In genomic region chr12:90158131-90158772, GRCm38 (mm10) we compare ENCODE assay signal across 24 mouse cellular contexts.
DNase-seq lines count a peak whose midpoint lies in the region; ATAC-seq and TF ChIP-seq lines count a peak whose summit lies in the region.
"Had no signal": no experiment of that assay in that cellular context is flagged by ENCODE, and none has a peak within 500 bp of the region (broad histone marks: within the 10 kb centered on the region; RNA-seq: fewer than 3 reads in every experiment).

No protein-coding gene starts in this region.

- no peaks in the 10 kb centered on the region for H3K4me1 ChIP-seq in heart, embryonic 11.5 days (ENCODE audit: control insufficient read depth, insufficient read depth, low read length)
- no peaks in the 10 kb centered on the region for H3K4me1 ChIP-seq in kidney, embryonic 15.5 days
- no peaks in the 10 kb centered on the region for H3K4me1 ChIP-seq in kidney, postnatal 0 days (replicated peaks; ENCODE audit: insufficient read depth, low read length)
- H3K4me1 ChIP-seq: embryonic facial prominence, embryonic 10.5 days; embryonic facial prominence, embryonic 12.5 days; forebrain, embryonic 13.5 days; forebrain, embryonic 15.5 days had no signal

- H3K27me3 ChIP-seq in heart, embryonic 11.5 days (ENCODE audit: control insufficient read depth, insufficient read depth, low read length), result no peaks in the 10 kb centered on the region
- no peaks in the 10 kb centered on the region for H3K27me3 ChIP-seq in kidney, embryonic 15.5 days
- H3K27me3 ChIP-seq in kidney, postnatal 0 days (ENCODE audit: insufficient read depth, low read length), result no peaks in the 10 kb centered on the region
- H3K27me3 ChIP-seq: CH12.LX; embryonic facial prominence, embryonic 12.5 days; forebrain, embryonic 13.5 days; forebrain, embryonic 15.5 days; Patski had no signal

- no peaks in the 10 kb centered on the region for H3K9me3 ChIP-seq in heart, embryonic 11.5 days (replicated peaks; ENCODE audit: control insufficient read depth, low read length)
- no peaks in the 10 kb centered on the region for H3K9me3 ChIP-seq in kidney, embryonic 15.5 days (replicated peaks)
- H3K9me3 ChIP-seq in kidney, postnatal 0 days (replicated peaks; ENCODE audit: low read length), result no peaks in the 10 kb centered on the region
- H3K9me3 ChIP-seq: embryonic facial prominence, embryonic 10.5 days; embryonic facial prominence, embryonic 12.5 days; forebrain, embryonic 13.5 days; forebrain, embryonic 15.5 days had no signal

- H3K27ac ChIP-seq in heart, embryonic 11.5 days (ENCODE audit: low read depth, low read length), result no peak overlapping the region
- H3K27ac ChIP-seq in kidney, embryonic 15.5 days, result no peak overlapping the region
- H3K27ac ChIP-seq in kidney, postnatal 0 days, result no peak overlapping the region
- H3K27ac ChIP-seq: embryonic facial prominence, embryonic 10.5 days; embryonic facial prominence, embryonic 12.5 days; forebrain, embryonic 13.5 days; forebrain, embryonic 15.5 days had no signal

- no peak overlapping the region for H3K4me3 ChIP-seq in heart, embryonic 11.5 days (ENCODE audit: low read depth, low read length)
- H3K4me3 ChIP-seq in kidney, embryonic 15.5 days (replicated peaks), result no peak overlapping the region
- no peak overlapping the region for H3K4me3 ChIP-seq in kidney, postnatal 0 days (replicated peaks; ENCODE audit: low read depth, low read length)
- H3K4me3 ChIP-seq: embryonic facial prominence, embryonic 10.5 days; embryonic facial prominence, embryonic 12.5 days; forebrain, embryonic 13.5 days; forebrain, embryonic 15.5 days had no signal

- ATAC-seq in heart, embryonic 11.5 days (replicated peaks; ENCODE audit: insufficient number of reproducible peaks, low FRiP score, low TSS enrichment), result no peak
- ATAC-seq in kidney, embryonic 15.5 days (replicated peaks; ENCODE audit: low FRiP score), result peak; percentile 88
- ATAC-seq in kidney, postnatal 0 days (replicated peaks; ENCODE audit: low FRiP score, low read depth), result no peak; the same call in 1 of the 2 replicates
- ATAC-seq: activated CD4-positive, CD25-positive, alpha-beta regulatory T cell, adult 4 months; CD4-positive, CD25-positive, alpha-beta regulatory T cell, adult 4 months; forebrain, embryonic 13.5 days; forebrain, embryonic 15.5 days; Patski had no signal

- H3K4me2 ChIP-seq in heart, embryonic 11.5 days, result no peak overlapping the region
- H3K4me2 ChIP-seq in kidney, embryonic 15.5 days, result no peak overlapping the region
- no peak overlapping the region for H3K4me2 ChIP-seq in kidney, postnatal 0 days (ENCODE audit: low read length)
- H3K4me2 ChIP-seq: embryonic facial prominence, embryonic 12.5 days; forebrain, embryonic 13.5 days; forebrain, embryonic 15.5 days had no signal

- H3K36me3 ChIP-seq in heart, embryonic 11.5 days (ENCODE audit: control insufficient read depth, insufficient read depth, low read length), result no peaks in the 10 kb centered on the region
- H3K36me3 ChIP-seq in kidney, embryonic 15.5 days, result no peaks in the 10 kb centered on the region
- H3K36me3 ChIP-seq in kidney, postnatal 0 days (ENCODE audit: insufficient read depth, low read length), result no peaks in the 10 kb centered on the region
- H3K36me3 ChIP-seq: embryonic facial prominence, embryonic 10.5 days; embryonic facial prominence, embryonic 12.5 days; forebrain, embryonic 15.5 days; G1E had no signal

- peak; percentile 21 for DNase-seq in heart, adult 11 months
- no peak for DNase-seq in kidney, postnatal 25 days
- peak; percentile 76 for DNase-seq in kidney, postnatal 0 days (ENCODE audit: low spot score)
- DNase-seq in kidney, adult 9 months, result no peak
- DNase-seq: adrenal gland, adult 8-10 months; adrenal gland, postnatal 14 days; adrenal gland, postnatal 36 days; B cell, adult 2 months; cerebellum, adult 11-12 months; cerebellum, adult 2 months; cerebellum, adult 9-10 months; cerebellum, postnatal 10 days; cerebellum, postnatal 25 days had no signal

- no peak overlapping the region for H3K9ac ChIP-seq in heart, embryonic 11.5 days (ENCODE audit: low read depth, low read length)
- H3K9ac ChIP-seq in kidney, embryonic 15.5 days, result no peak overlapping the region
- H3K9ac ChIP-seq in kidney, postnatal 0 days (ENCODE audit: low read depth, low read length), result no peak overlapping the region
- H3K9ac ChIP-seq: embryonic facial prominence, embryonic 12.5 days; forebrain, embryonic 13.5 days; forebrain, embryonic 15.5 days had no signal

- 80% methylated on average over 4 of the region's 4 CpGs for WGBS in heart, embryonic 11.5 days (ENCODE audit: insufficient replicate concordance)
- 56% methylated on average over 4 of the region's 4 CpGs for WGBS in kidney, embryonic 15.5 days
- 54% methylated on average over 4 of the region's 4 CpGs for WGBS in kidney, postnatal 0 days

- no peak for TF ChIP-seq CTCF in kidney, postnatal 0 days (IDR thresholded peaks at IDR 0.05; ENCODE audit: low read depth)

Comparison
In these comparisons a context has a peak if more than half of its experiments do, and no peak if none do; other contexts are left out.
1. DNase-seq: peak in heart, adult 11 months (single experiment) and kidney, postnatal 0 days (single experiment); none in kidney, postnatal 25 days (0 of 2) and kidney, adult 9 months (single experiment).